Mouse (Mus musculus): Measurements from ENCODE around the gene Dpm3. TPM values are rescaled to one million over a fixed set of nuclear protein-coding genes. Genes with fewer than 3 reads are reported as not detected.
A peak's percentile ranks its signal among the peaks of the same experiment; 100 is the strongest.

Dpm3 gene
- polyA plus RNA-seq, 1 experiment from 2014 or later: 188 TPM

DNA sequence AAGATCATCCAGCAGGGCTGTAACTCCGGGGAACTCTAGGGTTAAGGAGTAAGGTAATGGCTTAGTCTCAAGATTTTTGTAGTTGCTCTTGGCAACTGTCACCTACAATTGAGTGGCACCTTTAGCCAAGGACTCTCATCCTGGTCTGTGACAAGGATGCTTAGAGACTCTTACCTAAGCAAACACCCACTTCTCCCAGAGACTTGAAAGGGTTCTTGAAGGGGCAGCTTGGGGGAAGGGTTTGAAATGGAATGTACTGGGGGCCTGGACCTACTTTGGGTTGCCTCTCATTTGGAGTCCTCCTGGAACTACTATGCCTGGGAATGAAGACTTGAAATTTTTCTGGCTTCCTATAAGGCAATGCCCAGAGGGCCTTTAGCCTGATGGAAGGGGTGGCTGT is 40.9 kb upstream of the Dpm3 start:
- Histone ChIP-seq H3K4me1 (replicated peaks; ENCODE audit: control insufficient read depth, insufficient read depth, low read length) (peaks cover 12% of the 10 kb centered on the region; the same call in 1 of the 2 replicates), H3K9me3 (ENCODE audit: control insufficient read depth, low read length) (no peaks in the 10 kb centered on the region), H3K27ac (ENCODE audit: low read depth) (no peak overlapping the region), H3K4me3 (ENCODE audit: low read depth, low read length) (no peak overlapping the region), H3K27me3 (replicated peaks; ENCODE audit: control insufficient read depth, insufficient read depth, low read length) (no peaks in the 10 kb centered on the region), H3K4me2 (ENCODE audit: low read length) (no peak overlapping the region), H3K36me3 (ENCODE audit: control insufficient read depth, insufficient read depth, low read length) (no peaks in the 10 kb centered on the region), H3K9ac (ENCODE audit: low read length) (no peak overlapping the region)
- WGBS: 88% methylated on average over 1 of the region's 1 CpGs
- DNase-seq (ENCODE audit: low spot score): no peak
- no peak for ATAC-seq (replicated peaks; ENCODE audit: low FRiP score, low TSS enrichment, low read depth)

DNA sequence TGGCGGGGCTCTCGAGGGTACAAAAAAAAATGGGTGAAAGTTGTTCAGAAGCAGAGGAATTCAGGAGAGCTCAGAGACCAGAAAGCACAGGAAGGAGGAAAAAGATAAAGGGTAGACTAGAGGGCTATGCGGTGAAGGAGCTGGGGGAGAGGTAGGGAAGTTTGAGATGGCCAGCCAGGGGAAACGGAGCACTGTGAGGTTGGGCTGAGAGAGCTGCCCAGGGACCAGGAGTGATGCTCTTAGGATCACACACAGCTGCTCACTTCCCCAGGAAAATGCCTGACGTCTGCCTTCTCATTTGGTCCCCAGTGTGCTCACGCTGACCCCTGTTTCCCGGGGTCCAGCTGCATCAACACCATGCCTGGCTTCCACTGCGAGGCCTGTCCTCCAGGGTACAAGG is 39.6 kb upstream of the Dpm3 start:
- H3K4me3 ChIP-seq (ENCODE audit: low read depth, low read length): no peak overlapping the region
- peaks cover 12% of the 10 kb centered on the region; the same call in 1 of the 2 replicates for H3K4me1 ChIP-seq (replicated peaks; ENCODE audit: control insufficient read depth, insufficient read depth, low read length)
- no peak overlapping the region for H3K4me2 ChIP-seq (ENCODE audit: low read length)
- no peaks in the 10 kb centered on the region for H3K9me3 ChIP-seq (ENCODE audit: control insufficient read depth, low read length)
- no peak for DNase-seq (ENCODE audit: low spot score)
- H3K27me3 ChIP-seq (replicated peaks; ENCODE audit: control insufficient read depth, insufficient read depth, low read length): no peaks in the 10 kb centered on the region
- 32% methylated on average over 8 of the region's 8 CpGs for WGBS
- no peak overlapping the region for H3K9ac ChIP-seq (ENCODE audit: low read length)
- no peak overlapping the region; the same call in 1 of the 2 replicates for H3K27ac ChIP-seq (ENCODE audit: low read depth)
- H3K36me3 ChIP-seq (ENCODE audit: control insufficient read depth, insufficient read depth, low read length): no peaks in the 10 kb centered on the region
- ATAC-seq (replicated peaks; ENCODE audit: low FRiP score, low TSS enrichment, low read depth): no peak

DNA sequence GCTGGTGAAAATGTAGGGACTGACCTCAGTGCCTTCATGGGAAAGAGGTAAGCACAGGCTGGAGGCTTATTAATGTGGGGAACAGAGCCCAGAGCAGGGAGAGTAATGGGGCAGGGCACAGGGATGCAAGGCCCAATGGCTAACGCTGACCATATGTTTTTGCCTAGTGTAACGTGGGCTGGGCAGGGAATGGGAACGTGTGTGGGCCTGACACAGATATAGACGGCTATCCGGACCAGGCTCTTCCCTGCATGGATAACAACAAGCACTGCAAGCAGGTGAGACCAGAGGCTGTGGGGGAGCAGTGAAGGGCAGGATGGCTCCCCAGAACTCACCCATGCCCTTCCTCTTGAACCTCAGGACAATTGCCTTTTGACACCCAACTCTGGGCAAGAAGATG is 38.0 kb upstream of the Dpm3 start:
- no peaks in the 10 kb centered on the region for H3K36me3 ChIP-seq (ENCODE audit: control insufficient read depth, insufficient read depth, low read length)
- DNase-seq (ENCODE audit: low spot score) (no peak), ATAC-seq (replicated peaks; ENCODE audit: low FRiP score, low TSS enrichment, low read depth) (no peak)
- 0 out of 2 replicates have a peak, but pooled peaks cover 5% of the 10 kb centered on the region for H3K4me1 ChIP-seq (replicated peaks; ENCODE audit: control insufficient read depth, insufficient read depth, low read length)
- H3K9me3 ChIP-seq (ENCODE audit: control insufficient read depth, low read length): no peaks in the 10 kb centered on the region
- H3K9ac ChIP-seq (ENCODE audit: low read length): no peak overlapping the region
- no peak overlapping the region for H3K4me3 ChIP-seq (ENCODE audit: low read depth, low read length)
- no peaks in the 10 kb centered on the region for H3K27me3 ChIP-seq (replicated peaks; ENCODE audit: control insufficient read depth, insufficient read depth, low read length)
- no peak overlapping the region for H3K27ac ChIP-seq (ENCODE audit: low read depth)
- WGBS: 75% methylated on average over 5 of the region's 5 CpGs
- H3K4me2 ChIP-seq (ENCODE audit: low read length): no peak overlapping the region

DNA sequence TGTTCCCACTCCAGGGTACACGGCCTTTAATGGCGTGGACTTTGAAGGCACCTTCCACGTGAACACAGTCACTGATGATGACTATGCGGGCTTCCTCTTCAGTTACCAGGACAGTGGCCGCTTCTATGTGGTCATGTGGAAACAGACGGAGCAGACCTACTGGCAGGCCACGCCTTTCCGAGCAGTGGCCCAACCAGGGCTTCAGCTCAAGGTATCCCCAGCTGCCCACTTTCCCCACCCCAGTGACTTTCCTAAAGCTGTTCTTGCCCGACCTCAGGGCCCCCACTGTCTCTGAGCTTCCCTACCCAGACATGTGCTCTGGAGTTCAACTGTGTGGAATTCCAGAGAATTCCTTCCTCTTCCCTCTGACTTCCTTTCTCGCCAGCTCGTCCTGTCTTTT is 34.4 kb upstream of the Dpm3 start:
- H3K4me2 ChIP-seq (ENCODE audit: low read length): no peak overlapping the region
- H3K27ac ChIP-seq (ENCODE audit: low read depth): no peak overlapping the region
- no peak overlapping the region for H3K9ac ChIP-seq (ENCODE audit: low read length)
- DNase-seq (ENCODE audit: low spot score) (no peak), ATAC-seq (replicated peaks; ENCODE audit: low FRiP score, low TSS enrichment, low read depth) (no peak)
- 0 out of 2 replicates have a peak, but pooled peaks cover 4% of the 10 kb centered on the region for H3K27me3 ChIP-seq (replicated peaks; ENCODE audit: control insufficient read depth, insufficient read depth, low read length)
- no peaks in the 10 kb centered on the region for H3K36me3 ChIP-seq (ENCODE audit: control insufficient read depth, insufficient read depth, low read length)
- H3K9me3 ChIP-seq (ENCODE audit: control insufficient read depth, low read length): no peaks in the 10 kb centered on the region
- peaks cover 25% of the 10 kb centered on the region for H3K4me1 ChIP-seq (replicated peaks; ENCODE audit: control insufficient read depth, insufficient read depth, low read length)
- H3K4me3 ChIP-seq (ENCODE audit: low read depth, low read length): no peak overlapping the region
- 73% methylated on average over 11 of the region's 11 CpGs for WGBS

DNA sequence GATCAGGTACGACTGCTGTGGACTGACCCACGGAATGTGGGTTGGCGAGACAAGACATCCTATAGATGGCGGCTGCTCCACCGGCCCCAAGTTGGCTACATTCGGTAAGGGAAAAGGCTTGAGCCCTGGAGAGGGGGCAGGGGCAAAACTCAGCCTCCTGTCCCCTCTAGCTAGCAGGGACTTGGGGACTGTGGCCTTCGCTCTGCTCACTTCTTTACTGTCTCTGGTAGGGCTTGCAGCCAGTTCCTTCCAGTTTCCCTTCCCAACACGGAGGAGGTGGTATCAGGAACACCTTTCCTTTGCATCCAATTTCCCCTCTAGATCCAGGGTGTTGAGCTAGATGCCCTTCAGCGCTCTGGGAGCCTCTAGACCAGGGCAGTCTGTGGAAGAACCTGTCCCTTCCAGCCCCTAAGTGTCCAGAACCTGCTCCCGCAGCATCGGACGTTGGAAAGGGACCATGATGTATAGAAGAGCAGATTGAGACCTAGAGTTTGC is 33.8 kb upstream of the Dpm3 start:
- no peak overlapping the region for H3K9ac ChIP-seq (ENCODE audit: low read length)
- ATAC-seq (replicated peaks; ENCODE audit: low FRiP score, low TSS enrichment, low read depth) (no peak), DNase-seq (ENCODE audit: low spot score) (no peak)
- no peaks in the 10 kb centered on the region for H3K9me3 ChIP-seq (ENCODE audit: control insufficient read depth, low read length)
- 0 out of 2 replicates have a peak, but pooled peaks cover 4% of the 10 kb centered on the region for H3K27me3 ChIP-seq (replicated peaks; ENCODE audit: control insufficient read depth, insufficient read depth, low read length)
- no peaks in the 10 kb centered on the region for H3K36me3 ChIP-seq (ENCODE audit: control insufficient read depth, insufficient read depth, low read length)
- H3K27ac ChIP-seq (ENCODE audit: low read depth): no peak overlapping the region
- H3K4me3 ChIP-seq (ENCODE audit: low read depth, low read length): no peak overlapping the region
- H3K4me2 ChIP-seq (ENCODE audit: low read length): no peak overlapping the region
- WGBS: 64% methylated on average over 12 of the region's 12 CpGs
- peaks cover 25% of the 10 kb centered on the region for H3K4me1 ChIP-seq (replicated peaks; ENCODE audit: control insufficient read depth, insufficient read depth, low read length)

DNA sequence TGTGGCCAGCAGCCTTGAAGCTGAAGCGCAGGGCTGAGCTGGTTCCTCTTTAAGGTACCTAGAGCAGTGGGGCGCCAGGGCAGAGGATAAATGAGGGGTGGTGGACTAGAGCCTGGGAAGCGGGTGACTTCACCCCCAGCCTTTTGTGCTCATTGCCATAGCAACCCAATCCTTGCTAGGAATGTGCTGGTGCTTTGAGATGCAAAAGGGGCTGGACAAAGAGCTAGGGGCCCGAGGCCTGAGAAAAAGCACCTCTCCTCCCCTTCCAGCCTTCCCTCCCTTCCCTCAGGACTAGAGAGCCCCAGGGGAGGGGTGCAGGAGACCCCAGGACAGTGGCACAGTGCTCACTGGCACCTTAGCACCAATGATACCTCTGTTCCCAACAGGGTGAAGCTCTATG is 33.2 kb upstream of the Dpm3 start:
- H3K4me1 ChIP-seq (replicated peaks; ENCODE audit: control insufficient read depth, insufficient read depth, low read length): peaks cover 25% of the 10 kb centered on the region
- H3K36me3 ChIP-seq (ENCODE audit: control insufficient read depth, insufficient read depth, low read length): no peaks in the 10 kb centered on the region
- peak overlapping the region; percentile 52; the same call in 1 of the 2 replicates for H3K4me2 ChIP-seq (ENCODE audit: low read length)
- H3K4me3 ChIP-seq (ENCODE audit: low read depth, low read length): no peak overlapping the region
- 0 out of 2 replicates have a peak overlapping the region, but pooled peaks have one; percentile 42 for H3K9ac ChIP-seq (ENCODE audit: low read length)
- no peak overlapping the region for H3K27ac ChIP-seq (ENCODE audit: low read depth)
- no peaks in the 10 kb centered on the region for H3K9me3 ChIP-seq (ENCODE audit: control insufficient read depth, low read length)
- WGBS: 51% methylated on average over 4 of the region's 4 CpGs
- ATAC-seq (replicated peaks; ENCODE audit: low FRiP score, low TSS enrichment, low read depth): no peak
- no peak for DNase-seq (ENCODE audit: low spot score)
- H3K27me3 ChIP-seq (replicated peaks; ENCODE audit: control insufficient read depth, insufficient read depth, low read length): 0 out of 2 replicates have a peak, but pooled peaks cover 4% of the 10 kb centered on the region

GRCm38 (mm10) chr3:89226361-89226760 is 32.8 kb upstream of the Dpm3 start:
- H3K9ac ChIP-seq (ENCODE audit: low read length): peak overlapping the region; percentile 42; the same call in 1 of the 2 replicates
- 0 out of 2 replicates have a peak, but pooled peaks cover 4% of the 10 kb centered on the region for H3K27me3 ChIP-seq (replicated peaks; ENCODE audit: control insufficient read depth, insufficient read depth, low read length)
- peak overlapping the region; percentile 52 for H3K4me2 ChIP-seq (ENCODE audit: low read length)
- 35% methylated on average over 11 of the region's 11 CpGs for WGBS
- no peak overlapping the region for H3K27ac ChIP-seq (ENCODE audit: low read depth)
- no peaks in the 10 kb centered on the region for H3K9me3 ChIP-seq (ENCODE audit: control insufficient read depth, low read length)
- DNase-seq (ENCODE audit: low spot score) (no peak), ATAC-seq (replicated peaks; ENCODE audit: low FRiP score, low TSS enrichment, low read depth) (no peak)
- H3K4me3 ChIP-seq (ENCODE audit: low read depth, low read length): no peak overlapping the region
- no peaks in the 10 kb centered on the region for H3K36me3 ChIP-seq (ENCODE audit: control insufficient read depth, insufficient read depth, low read length)
- H3K4me1 ChIP-seq (replicated peaks; ENCODE audit: control insufficient read depth, insufficient read depth, low read length): peaks cover 25% of the 10 kb centered on the region

GRCm38 (mm10) chr3:89226900-89227299 is 32.3 kb upstream of the Dpm3 start, which contains the start of gene Mtx1:
Mtx1 (minus strand) TSS chr3:89227088.
- Histone ChIP-seq H3K9me3 (ENCODE audit: control insufficient read depth, low read length) (no peaks in the 10 kb centered on the region), H3K36me3 (ENCODE audit: control insufficient read depth, insufficient read depth, low read length) (no peaks in the 10 kb centered on the region), H3K4me2 (ENCODE audit: low read length) (peak within 1 kb of the TSS; percentile 52), H3K4me1 (replicated peaks; ENCODE audit: control insufficient read depth, insufficient read depth, low read length) (peaks cover 25% of the 10 kb centered on the region), H3K9ac (ENCODE audit: low read length) (peak within 1 kb of the TSS; percentile 42), H3K4me3 (ENCODE audit: low read depth, low read length) (peak within 1 kb of the TSS; percentile 28), H3K27ac (ENCODE audit: low read depth) (peak within 1 kb of the TSS; percentile 59), H3K27me3 (replicated peaks; ENCODE audit: control insufficient read depth, insufficient read depth, low read length) (0 out of 2 replicates have a peak, but pooled peaks cover 4% of the 10 kb centered on the region)
- DNase-seq (ENCODE audit: low spot score) (no peak), ATAC-seq (replicated peaks; ENCODE audit: low FRiP score, low TSS enrichment, low read depth) (0 out of 2 replicates have a peak, but pooled peaks have one; percentile 1)
- WGBS: 3% methylated on average over 19 of the region's 21 CpGs
